Mouse (Mus musculus) G1E (cell line): ENCODE results near the gene Eps8l3. TPM values are rescaled to one million over a fixed set of nuclear protein-coding genes. Genes with fewer than 3 reads are reported as not detected.

Source experiments
- ATAC-seq: 2 replicates; pipeline ENCODE4 v1.8.0; 2016; ENCODE audit warnings: mild to moderate bottlenecking; ENCODE audit not compliant: insufficient number of reproducible peaks, poor library complexity, low FRiP score, severe bottlenecking; ENCODE audit errors: extremely low read depth
- DNase-seq: peaks from one replicate; pipeline ENCODE4 v3.0.0; 2012; ENCODE audit warnings: low spot score
- H3K27me3 ChIP-seq: 2 replicates; pipeline ENCODE4 v1.6.1; 2012; ENCODE audit warnings: mild to moderate bottlenecking, low read length, inconsistent platforms; ENCODE audit not compliant: insufficient read depth
- H3K36me3 ChIP-seq: replicated peaks from 2 replicates; pipeline ENCODE3; 2012; ENCODE audit warnings: mild to moderate bottlenecking, inconsistent platforms
- H3K4me1 ChIP-seq: 2 replicates; pipeline ENCODE4 v1.6.1; 2012; ENCODE audit warnings: low read depth, low read length, inconsistent platforms, mixed read lengths; ENCODE audit not compliant: insufficient read depth
- H3K4me3 ChIP-seq: 2 replicates; pipeline ENCODE4 v1.5.1; 2012; ENCODE audit warnings: low read depth, mild to moderate bottlenecking, inconsistent platforms, low read length, moderate library complexity, mixed read lengths
- H3K9me3 ChIP-seq: replicated peaks from 2 replicates; pipeline ENCODE4 v1.6.1; 2012; ENCODE audit warnings: inconsistent platforms
- CTCF ChIP-seq: IDR thresholded peaks from 2 replicates; pipeline ENCODE4 v1.5.1; 2012; ENCODE audit warnings: low read depth, low read length, inconsistent platforms, mixed read lengths
- GATA1 ChIP-seq: IDR thresholded peaks from 2 replicates; pipeline ENCODE4 v1.6.1; 2012; ENCODE audit warnings: borderline replicate concordance, low read length, inconsistent platforms, mixed read lengths
- GATA2 ChIP-seq: IDR thresholded peaks from 2 replicates; pipeline ENCODE4 v1.6.1; 2012; ENCODE audit warnings: low read depth, low read length, inconsistent platforms, borderline replicate concordance
- POLR2AphosphoS5 ChIP-seq: IDR thresholded peaks from 2 replicates; pipeline ENCODE4 v1.6.1; 2012; ENCODE audit warnings: low read depth, low read length, inconsistent platforms; ENCODE audit not compliant: insufficient replicate concordance
- TAL1 ChIP-seq: conservative IDR thresholded peaks from 2 replicates; pipeline ENCODE4 v1.6.1; 2012; ENCODE audit warnings: low read depth, low read length, inconsistent platforms, mixed read lengths
- polyA plus RNA-seq: library from polyadenylated mRNA; stranded (reverse); fragments of >175 nt; gene quantifications from 2 replicates; pipeline ENCODE4 v1.2.3, GENCODE M21; 2012
- total RNA-seq, 2 experiments: library from RNA; stranded (forward) in 1 of 2; stranded (reverse) in 1 of 2; fragments of 200-1000 nt in 1 of 2; fragments of >200 nt in 1 of 2; fragmentation: Nextera tagmentation in 1 of 2; gene quantifications; 2 replicates each; pipeline ENCODE4 v1.2.3; 2014 to 2017

Eps8l3 gene
- total and polyA plus RNA-seq, 3 experiments = not detected

- no peaks in the 10 kb centered on the region for H3K9me3 ChIP-seq
- H3K4me3 ChIP-seq = no peak overlapping the region
- H3K36me3 ChIP-seq = no peaks in the 10 kb centered on the region
- no peaks in the 10 kb centered on the region for H3K4me1 ChIP-seq
- ATAC-seq (no peak), DNase-seq (no peak)
- TF ChIP-seq CTCF = no peak
- TF ChIP-seq POLR2AphosphoS5 = no peak
- no peak for TF ChIP-seq GATA1
- TF ChIP-seq GATA2 = no peak
- no peak for TF ChIP-seq TAL1
- H3K27me3 ChIP-seq = peaks cover 17% of the 10 kb centered on the region; the same call in 1 of the 2 replicates
These were observed 18.2 kb downstream of the Eps8l3 start for GRCm38 (mm10) chr3:107895194-107895719.

- Histone ChIP-seq H3K36me3 (no peaks in the 10 kb centered on the region), H3K4me1 (no peaks in the 10 kb centered on the region), H3K27me3 (peaks cover 19% of the 10 kb centered on the region), H3K4me3 (no peak within 1 kb of the TSS), H3K9me3 (no peaks in the 10 kb centered on the region)
- no peak for ATAC-seq
- DNase-seq = no peak
- TF ChIP-seq GATA1 (no peak), CTCF (no peak), TAL1 (no peak), POLR2AphosphoS5 (no peak), GATA2 (no peak)
These were observed 18.9 kb downstream of the Eps8l3 start, which contains the start of gene Gstm5 for GRCm38 (mm10) chr3:107895720-107896569. Gstm5 (plus strand) TSS chr3:107895821.

GRCm38 (mm10) chr3:107898691-107899090, 21.7 kb downstream of the Eps8l3 start:
- DNase-seq (no peak), ATAC-seq (no peak)
- Histone ChIP-seq H3K4me1 (no peaks in the 10 kb centered on the region), H3K27me3 (peaks cover 26% of the 10 kb centered on the region), H3K36me3 (no peaks in the 10 kb centered on the region), H3K4me3 (no peak overlapping the region), H3K9me3 (no peaks in the 10 kb centered on the region)
- TF ChIP-seq CTCF = no peak
- no peak for TF ChIP-seq POLR2AphosphoS5
- TF ChIP-seq GATA2 = no peak
- TF ChIP-seq TAL1 = no peak
- no peak for TF ChIP-seq GATA1

GRCm38 (mm10) chr3:107900955-107901673, 24.1 kb downstream of the Eps8l3 start:
- peaks cover 26% of the 10 kb centered on the region for H3K27me3 ChIP-seq
- no peak for TF ChIP-seq GATA1
- no peak for TF ChIP-seq POLR2AphosphoS5
- TF ChIP-seq CTCF = no peak
- TF ChIP-seq GATA2 = no peak
- TF ChIP-seq TAL1 = no peak
- no peak for ATAC-seq

GRCm38 (mm10) chr3:107905942-107906341, 28.9 kb downstream of the Eps8l3 start:
- no peak for ATAC-seq
- no peak overlapping the region for H3K4me3 ChIP-seq
- H3K4me1 ChIP-seq = no peaks in the 10 kb centered on the region
- peaks cover 27% of the 10 kb centered on the region for H3K27me3 ChIP-seq
- H3K36me3 ChIP-seq = no peaks in the 10 kb centered on the region
- DNase-seq = no peak
- H3K9me3 ChIP-seq = no peaks in the 10 kb centered on the region
- no peak for TF ChIP-seq TAL1

More at GRCm38 (mm10) chr3:107900955-107901673, 24.1 kb downstream of the Eps8l3 start:
- Histone ChIP-seq H3K4me1 (no peaks in the 10 kb centered on the region), H3K4me3 (no peak overlapping the region), H3K36me3 (no peaks in the 10 kb centered on the region), H3K9me3 (no peaks in the 10 kb centered on the region)
- DNase-seq = no peak

- H3K4me1 ChIP-seq = no peaks in the 10 kb centered on the region
- no peak for DNase-seq
- no peaks in the 10 kb centered on the region for H3K9me3 ChIP-seq
- H3K36me3 ChIP-seq = no peaks in the 10 kb centered on the region
- ATAC-seq = no peak
- peaks cover 11% of the 10 kb centered on the region; the same call in 1 of the 2 replicates for H3K27me3 ChIP-seq
- TF ChIP-seq POLR2AphosphoS5 (no peak), TAL1 (no peak), GATA2 (no peak), CTCF (no peak), GATA1 (no peak)
- H3K4me3 ChIP-seq = no peak overlapping the region
These were observed 39.6 kb downstream of the Eps8l3 start for GRCm38 (mm10) chr3:107916674-107917073.
